Mouse (Mus musculus) heart, embryonic 12.5 days (tissue): ENCODE data around the gene Eef1b2. TPM values are rescaled to one million over a fixed set of nuclear protein-coding genes. Genes with fewer than 3 reads are reported as not detected.
"Not testable (repeated sequence)": the region's sequence is repeated elsewhere in the genome, so short reads cannot be mapped to it uniquely, and the experiment has no call there.

Source experiments
- ATAC-seq: fragments of 200-750 bp; cut with Nextera tagmentation; 2 replicates; pipeline ENCODE4 v1.8.0; 2017; ENCODE audit warnings: moderate TSS enrichment, moderate library complexity; ENCODE audit not compliant: insufficient number of reproducible peaks, low FRiP score
- H3K27ac ChIP-seq: fragments of 300-500 bp; sonication (generic); 2 replicates; pipeline ENCODE4 v1.5.1; 2016; ENCODE audit warnings: mild to moderate bottlenecking, moderate library complexity; ENCODE audit not compliant: poor library complexity, severe bottlenecking
- H3K27me3 ChIP-seq: fragments of 300-500 bp; sonication (generic); replicated peaks from 2 replicates; pipeline ENCODE4 v1.6.1; 2016; ENCODE audit warnings: mild to moderate bottlenecking, moderate library complexity
- H3K36me3 ChIP-seq: fragments of 300-500 bp; sonication (generic); 2 replicates; pipeline ENCODE4 v1.6.1; 2016; ENCODE audit warnings: mild to moderate bottlenecking, moderate library complexity
- H3K4me1 ChIP-seq: fragments of 300-500 bp; sonication (generic); replicated peaks from 2 replicates; pipeline ENCODE4 v1.6.1; 2016; ENCODE audit warnings: mild to moderate bottlenecking
- H3K4me2 ChIP-seq: fragments of 300-500 bp; sonication (generic); 2 replicates; pipeline ENCODE4 v1.6.1; 2016; ENCODE audit warnings: mild to moderate bottlenecking, moderate library complexity
- H3K4me3 ChIP-seq: fragments of 300-500 bp; sonication (generic); 2 replicates; pipeline ENCODE4 v1.5.1; 2016; ENCODE audit warnings: mild to moderate bottlenecking
- H3K9ac ChIP-seq: fragments of 300-500 bp; sonication (generic); 2 replicates; pipeline ENCODE4 v1.6.1; 2016; ENCODE audit warnings: mild to moderate bottlenecking, moderate library complexity
- H3K9me3 ChIP-seq: fragments of 300-500 bp; sonication (generic); replicated peaks from 2 replicates; pipeline ENCODE4 v1.6.1; 2016; ENCODE audit warnings: mild to moderate bottlenecking, moderate library complexity
- WGBS: fragments of 180-500 bp; shearing (Covaris S2); methylation state at CpG from one replicate; pipeline ENCODE4 v1.1.7; 2016; 5-methylcytosine and 5-hydroxymethylcytosine counted together
- polyA plus RNA-seq: library from polyadenylated mRNA; unstranded; fragments of >200 nt; fragmentation: Nextera tagmentation; extraction: Ambion mirVana; gene quantifications from 2 replicates; pipeline ENCODE4 v1.2.1, GENCODE M21; 2016

The Eef1b2 gene
- 291 and 297 TPM in 2 replicates for polyA plus RNA-seq

- Histone ChIP-seq H3K9me3 (no peaks in the 10 kb centered on the region), H3K36me3 (peaks cover 32% of the 10 kb centered on the region), H3K4me2 (peak within 1 kb of the TSS; percentile 95), H3K4me1 (peaks cover 22% of the 10 kb centered on the region), H3K9ac (peak within 1 kb of the TSS; percentile 98), H3K4me3 (peak within 1 kb of the TSS; percentile 89), H3K27ac (peak within 1 kb of the TSS; percentile 94), H3K27me3 (no peaks in the 10 kb centered on the region)
- under 1% methylated on average over 72 of the region's 72 CpGs for WGBS
- ATAC-seq: peak; percentile 89
Measured at GRCm38 (mm10) chr1:63176604-63177421, at the start of gene Eef1b2, which contains the start of gene Ndufs1. Eef1b2 (plus strand) TSS chr1:63176825. Ndufs1 (minus strand) TSS chr1:63176833.

- H3K27me3 ChIP-seq: no peaks in the 10 kb centered on the region
- peaks cover 5% of the 10 kb centered on the region; the same call in 1 of the 2 replicates for H3K4me1 ChIP-seq
- peaks cover 28% of the 10 kb centered on the region for H3K36me3 ChIP-seq
- H3K4me3 ChIP-seq: no peak overlapping the region
- ATAC-seq: no peak
- WGBS: 74% methylated on average over 3 of the region's 3 CpGs
- peak overlapping the region; percentile 33 for H3K4me2 ChIP-seq
- H3K9ac ChIP-seq: no peak overlapping the region
- H3K9me3 ChIP-seq: peaks cover 6% of the 10 kb centered on the region; the same call in 1 of the 2 replicates
- H3K27ac ChIP-seq: no peak overlapping the region
Measured at GRCm38 (mm10) chr1:63129273-63129672, 47.4 kb upstream of the Eef1b2 start.

GRCm38 (mm10) chr1:63129857-63130690 lies 46.6 kb upstream of the Eef1b2 start:
- no peaks in the 10 kb centered on the region for H3K27me3 ChIP-seq
- peak overlapping the region; percentile 69 for H3K9ac ChIP-seq
- H3K27ac ChIP-seq: no peak overlapping the region
- peak; percentile 67 for ATAC-seq
- H3K4me3 ChIP-seq: peak overlapping the region; percentile 47
- peaks cover 5% of the 10 kb centered on the region; the same call in 1 of the 2 replicates for H3K4me1 ChIP-seq
- 13% methylated on average over 18 of the region's 18 CpGs for WGBS
- peak overlapping the region; percentile 87 for H3K4me2 ChIP-seq
- peaks cover 6% of the 10 kb centered on the region; the same call in 1 of the 2 replicates for H3K9me3 ChIP-seq
- H3K36me3 ChIP-seq: peaks cover 22% of the 10 kb centered on the region

- Histone ChIP-seq H3K27me3 (no peaks in the 10 kb centered on the region), H3K4me2 (no peak overlapping the region), H3K27ac (no peak overlapping the region), H3K9me3 (peaks cover 6% of the 10 kb centered on the region; the same call in 1 of the 2 replicates), H3K9ac (no peak overlapping the region), H3K36me3 (peaks cover 14% of the 10 kb centered on the region), H3K4me1 (peaks cover 5% of the 10 kb centered on the region; the same call in 1 of the 2 replicates), H3K4me3 (no peak overlapping the region)
- ATAC-seq: no peak
- WGBS: 87% methylated on average over 2 of the region's 2 CpGs
Measured at GRCm38 (mm10) chr1:63130883-63131282, 45.7 kb upstream of the Eef1b2 start.

- no peak overlapping the region for H3K9ac ChIP-seq
- peaks cover 10% of the 10 kb centered on the region for H3K36me3 ChIP-seq
- no peak overlapping the region for H3K4me2 ChIP-seq
- 87% methylated on average over 11 of the region's 11 CpGs for WGBS
- peaks cover 6% of the 10 kb centered on the region; the same call in 1 of the 2 replicates for H3K9me3 ChIP-seq
- H3K27ac ChIP-seq: no peak overlapping the region
- H3K4me3 ChIP-seq: no peak overlapping the region
- H3K4me1 ChIP-seq: peaks cover 5% of the 10 kb centered on the region; the same call in 1 of the 2 replicates
- ATAC-seq: no peak
- H3K27me3 ChIP-seq: no peaks in the 10 kb centered on the region
Measured at GRCm38 (mm10) chr1:63131766-63132165, 44.9 kb upstream of the Eef1b2 start.

GRCm38 (mm10) chr1:63134530-63134929 lies 42.1 kb upstream of the Eef1b2 start:
- no peaks in the 10 kb centered on the region for H3K9me3 ChIP-seq
- peaks cover 14% of the 10 kb centered on the region for H3K36me3 ChIP-seq
- H3K27me3 ChIP-seq: no peaks in the 10 kb centered on the region
- 77% methylated on average over 3 of the region's 3 CpGs for WGBS
- no peak for ATAC-seq
- no peak overlapping the region for H3K9ac ChIP-seq
- H3K4me1 ChIP-seq: peaks cover 5% of the 10 kb centered on the region; the same call in 1 of the 2 replicates
- no peak overlapping the region for H3K4me2 ChIP-seq
- no peak overlapping the region for H3K4me3 ChIP-seq
- no peak overlapping the region for H3K27ac ChIP-seq

- Histone ChIP-seq H3K4me1 (no peaks in the 10 kb centered on the region), H3K27me3 (no peaks in the 10 kb centered on the region), H3K4me3 (no peak overlapping the region), H3K4me2 (no peak overlapping the region), H3K27ac (no peak overlapping the region), H3K9ac (no peak overlapping the region), H3K9me3 (no peaks in the 10 kb centered on the region), H3K36me3 (peaks cover 37% of the 10 kb centered on the region)
- no peak for ATAC-seq
- WGBS: 81% methylated on average over 2 of the region's 2 CpGs
Measured at GRCm38 (mm10) chr1:63137971-63138370, 38.7 kb upstream of the Eef1b2 start.

GRCm38 (mm10) chr1:63138586-63138985 lies 38.0 kb upstream of the Eef1b2 start:
- not testable (repeated sequence) for H3K27ac ChIP-seq, H3K9ac ChIP-seq, H3K4me2 ChIP-seq, H3K9me3 ChIP-seq, ATAC-seq, H3K27me3 ChIP-seq, H3K4me3 ChIP-seq, H3K4me1 ChIP-seq
- 96% methylated on average over 1 of the region's 1 CpGs for WGBS
- peaks cover 41% of the 10 kb centered on the region for H3K36me3 ChIP-seq

GRCm38 (mm10) chr1:63140231-63140630 lies 36.4 kb upstream of the Eef1b2 start:
- no peak for ATAC-seq

GRCm38 (mm10) chr1:63168638-63169037 lies 8.0 kb upstream of the Eef1b2 start:
- no peak overlapping the region for H3K9ac ChIP-seq
- H3K4me1 ChIP-seq: no peaks in the 10 kb centered on the region
- peaks cover 65% of the 10 kb centered on the region for H3K36me3 ChIP-seq
- no peak overlapping the region for H3K27ac ChIP-seq
- H3K4me3 ChIP-seq: no peak overlapping the region
- 80% methylated on average over 2 of the region's 2 CpGs for WGBS
- no peaks in the 10 kb centered on the region for H3K9me3 ChIP-seq
- ATAC-seq: no peak
- no peaks in the 10 kb centered on the region for H3K27me3 ChIP-seq
- no peak overlapping the region for H3K4me2 ChIP-seq

More at GRCm38 (mm10) chr1:63140231-63140630, 36.4 kb upstream of the Eef1b2 start:
- no peaks in the 10 kb centered on the region for H3K4me1 ChIP-seq
- no peaks in the 10 kb centered on the region for H3K9me3 ChIP-seq
- no peaks in the 10 kb centered on the region for H3K27me3 ChIP-seq
- 92% methylated on average over 13 of the region's 13 CpGs for WGBS
- no peak overlapping the region for H3K4me2 ChIP-seq
- H3K9ac ChIP-seq: no peak overlapping the region
- H3K36me3 ChIP-seq: peaks cover 58% of the 10 kb centered on the region
- H3K4me3 ChIP-seq: no peak overlapping the region
- H3K27ac ChIP-seq: no peak overlapping the region

- Histone ChIP-seq H3K36me3 (peaks cover 38% of the 10 kb centered on the region), H3K27me3 (no peaks in the 10 kb centered on the region), H3K4me3 (peak overlapping the region; percentile 89), H3K9me3 (no peaks in the 10 kb centered on the region), H3K4me1 (peaks cover 22% of the 10 kb centered on the region), H3K4me2 (peak overlapping the region; percentile 95), H3K27ac (peak overlapping the region; percentile 94), H3K9ac (peak overlapping the region; percentile 98)
- no peak for ATAC-seq
- 8% methylated on average over 11 of the region's 11 CpGs for WGBS
Measured at GRCm38 (mm10) chr1:63175853-63176252, 772 bp upstream of the Eef1b2 start.
